Mouse (Mus musculus): ENCODE results near the gene Gm5926.
"Not testable (repeated sequence)": the region's sequence is repeated elsewhere in the genome, so short reads cannot be mapped to it uniquely, and the experiment has no call there.

Gm5926 gene

DNA sequence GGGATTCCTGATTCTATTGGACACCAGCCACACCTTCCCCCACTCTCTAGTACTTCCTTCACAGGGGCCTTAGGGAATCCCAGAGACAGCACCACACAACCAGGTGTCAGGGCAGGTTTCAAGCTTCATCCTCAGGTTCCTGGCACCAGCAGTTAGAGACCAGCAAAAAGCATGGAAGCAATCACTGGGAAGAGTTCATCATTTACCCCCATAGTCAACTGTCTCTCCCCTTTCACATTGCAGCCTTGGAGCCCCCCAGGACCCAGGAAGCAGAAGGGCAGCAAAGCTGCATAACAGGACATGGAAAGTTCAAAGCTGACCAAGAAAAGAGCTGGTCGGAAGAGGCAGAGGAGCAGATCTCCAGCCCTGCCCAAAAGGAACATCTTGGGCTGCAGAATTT, at the start of gene Gm5926:
TSS of gene Gm5926 (plus strand) at position 301 of the 400 bp plus-strand sequence.
- DNase-seq (ENCODE audit: low spot score), result not testable (repeated sequence)

DNA sequence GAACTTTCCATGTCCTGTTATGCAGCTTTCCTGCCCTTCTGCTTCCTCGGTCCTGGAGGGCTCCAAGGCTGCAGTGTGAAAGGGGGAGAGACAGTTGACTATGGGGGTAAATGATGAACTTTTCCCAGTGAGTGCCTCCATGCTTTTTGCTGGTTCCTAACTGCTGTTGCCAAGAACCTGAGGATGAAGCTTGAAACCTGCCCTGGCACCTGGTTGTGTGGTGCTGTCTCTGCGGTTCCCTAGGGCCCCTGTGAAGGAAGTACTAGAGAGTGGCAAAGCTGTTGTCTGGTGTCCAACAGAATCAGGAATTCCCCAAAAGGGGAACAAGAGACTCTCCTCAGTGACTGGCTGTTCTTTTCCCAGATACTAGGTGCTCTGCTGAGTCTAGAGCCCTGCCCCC, 49.5 kb upstream of the Gm5926 start:
- DNase-seq (ENCODE audit: low spot score), result not testable (repeated sequence)

DNA sequence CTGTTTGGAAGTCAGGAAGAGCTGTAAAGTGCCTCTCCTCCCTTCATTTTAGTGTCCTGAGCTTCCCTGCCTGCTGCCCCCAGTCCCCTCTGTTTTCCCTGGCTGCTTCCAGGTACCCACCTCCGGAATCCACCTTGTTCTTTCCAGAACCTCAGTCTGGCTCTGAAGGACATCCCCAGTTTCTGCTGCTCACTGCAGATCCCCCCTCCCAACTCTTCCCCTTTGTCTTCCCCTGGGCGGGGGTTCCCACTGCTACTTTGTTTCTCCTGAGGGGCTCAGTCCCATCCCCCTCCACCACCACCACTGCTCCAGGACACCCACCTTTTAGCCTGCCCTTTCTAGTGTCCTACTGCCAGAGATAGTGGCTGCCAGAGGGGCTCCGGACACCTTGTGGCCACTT, 49.1 kb upstream of the Gm5926 start:
- DNase-seq (ENCODE audit: low spot score), result not testable (repeated sequence)
